Mouse (Mus musculus) embryonic facial prominence, embryonic 11.5 days (tissue): ENCODE results near the gene Sema3f. TPM values are rescaled to one million over a fixed set of nuclear protein-coding genes. Genes with fewer than 3 reads are reported as not detected.
A peak's percentile ranks its signal among the peaks of the same experiment; 100 is the strongest.

Experiments used
- ATAC-seq: fragments of 200-750 bp; cut with Nextera tagmentation; replicated peaks from 2 replicates; pipeline ENCODE4 v1.8.0; 2017; ENCODE audit warnings: low read depth; ENCODE audit not compliant: insufficient number of reproducible peaks, low FRiP score, low TSS enrichment
- DNase-seq: peaks from one replicate; pipeline ENCODE4 v3.0.0-alpha.2; 2015; ENCODE audit warnings: low spot score
- H3K27ac ChIP-seq: fragments of 300-500 bp; sonication (generic); replicated peaks from 2 replicates; pipeline ENCODE4 v1.5.1; 2014; ENCODE audit warnings: mild to moderate bottlenecking, low read depth, low read length, control low read depth
- H3K27me3 ChIP-seq: fragments of 300-500 bp; sonication (generic); 2 replicates; pipeline ENCODE4 v1.6.1; 2014; ENCODE audit warnings: mild to moderate bottlenecking, low read length, moderate library complexity, mixed read lengths; ENCODE audit not compliant: control insufficient read depth, insufficient read depth
- H3K36me3 ChIP-seq: fragments of 300-500 bp; sonication (generic); replicated peaks from 2 replicates; pipeline ENCODE4 v1.6.1; 2014; ENCODE audit warnings: low read depth, mild to moderate bottlenecking, low read length, moderate library complexity, mixed read lengths; ENCODE audit not compliant: control insufficient read depth, insufficient read depth
- H3K4me1 ChIP-seq: fragments of 300-500 bp; sonication (generic); 2 replicates; pipeline ENCODE4 v1.6.1; 2014; ENCODE audit warnings: low read length, mixed read lengths; ENCODE audit not compliant: control insufficient read depth, insufficient read depth
- H3K4me2 ChIP-seq: fragments of 300-500 bp; sonication (generic); 2 replicates; pipeline ENCODE4 v1.6.1; 2014; ENCODE audit warnings: low read depth, mild to moderate bottlenecking, control low read depth, low read length, moderate library complexity
- H3K4me3 ChIP-seq: fragments of 300-500 bp; sonication (generic); 2 replicates; pipeline ENCODE4 v1.5.1; 2014; ENCODE audit warnings: low read depth, low read length, control low read depth
- H3K9ac ChIP-seq: fragments of 300-500 bp; sonication (generic); replicated peaks from 2 replicates; pipeline ENCODE4 v1.6.1; 2014; ENCODE audit warnings: mild to moderate bottlenecking, control low read depth, low read length
- H3K9me3 ChIP-seq: fragments of 300-500 bp; sonication (generic); replicated peaks from 2 replicates; pipeline ENCODE4 v1.6.1; 2016; ENCODE audit warnings: mild to moderate bottlenecking, low read length, inconsistent platforms, mixed read lengths; ENCODE audit not compliant: control insufficient read depth
- WGBS: fragments of 180-500 bp; shearing (Covaris S2); extraction: QIAGEN DNeasy Blood & Tissue Kit; methylation state at CpG from one replicate; pipeline ENCODE4 v1.1.7; 2014; 5-methylcytosine and 5-hydroxymethylcytosine counted together
- polyA plus RNA-seq: library from polyadenylated mRNA; unstranded; fragments of >200 nt; fragmentation: Nextera tagmentation; extraction: Ambion mirVana; gene quantifications from 2 replicates; pipeline ENCODE4 v1.2.1, GENCODE M21; 2014

The Sema3f gene
- 17.6 and 17.7 TPM in 2 replicates for polyA plus RNA-seq

DNA sequence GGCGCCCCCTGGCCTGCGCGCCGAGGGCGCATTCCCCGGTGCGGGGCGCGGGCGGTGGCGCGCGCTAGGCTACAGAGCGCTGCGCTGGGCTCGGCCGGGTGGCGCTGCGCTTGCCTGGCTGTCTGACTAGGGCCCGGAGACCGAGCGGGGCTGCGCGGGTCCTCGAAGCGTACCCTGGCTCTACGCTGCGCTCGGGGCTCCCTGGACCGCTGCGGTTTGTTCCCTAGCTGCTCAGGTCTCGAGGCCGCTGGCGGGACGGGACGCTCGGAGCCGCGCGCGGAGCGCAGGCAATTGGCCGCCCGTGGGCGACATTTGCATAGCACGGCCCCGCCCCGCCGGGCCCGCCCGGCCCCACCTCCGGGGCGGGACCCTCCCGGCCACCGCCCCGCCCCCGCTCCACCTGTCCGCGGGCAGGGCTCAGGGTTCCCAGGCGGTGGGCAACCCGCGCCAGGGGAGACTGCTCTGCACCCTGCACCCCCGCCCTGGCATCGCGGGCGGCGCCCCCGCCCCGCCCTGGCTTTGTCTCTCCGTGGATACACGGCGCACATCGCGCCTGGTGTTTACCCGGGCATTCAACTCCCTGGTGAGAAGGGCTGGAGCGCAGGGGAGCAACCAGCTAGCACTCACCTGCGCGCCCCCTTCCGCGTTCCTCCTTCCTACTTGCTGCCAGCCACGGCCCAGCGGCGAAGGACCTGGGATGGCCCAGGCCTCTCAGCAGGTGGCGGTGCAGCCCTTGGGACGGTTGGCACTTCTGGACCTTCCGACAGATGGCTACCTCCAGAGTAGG is at the start of gene Sema3f:
Gene Sema3f, minus strand, starts transcription at position 779 of the 787 bp plus-strand sequence.
- peaks cover 17% of the 10 kb centered on the region for H3K4me1 ChIP-seq
- ATAC-seq (peak; percentile 64), DNase-seq (peak; percentile 93)
- no peaks in the 10 kb centered on the region for H3K9me3 ChIP-seq
- peak within 1 kb of the TSS; percentile 94 for H3K27ac ChIP-seq
- no peaks in the 10 kb centered on the region for H3K27me3 ChIP-seq
- 1% methylated on average over 69 of the region's 86 CpGs for WGBS
- peaks cover 5% of the 10 kb centered on the region for H3K36me3 ChIP-seq
- peak within 1 kb of the TSS; percentile 96 for H3K4me2 ChIP-seq
- H3K9ac ChIP-seq = peak within 1 kb of the TSS; percentile 97
- H3K4me3 ChIP-seq = peak within 1 kb of the TSS; percentile 85

DNA sequence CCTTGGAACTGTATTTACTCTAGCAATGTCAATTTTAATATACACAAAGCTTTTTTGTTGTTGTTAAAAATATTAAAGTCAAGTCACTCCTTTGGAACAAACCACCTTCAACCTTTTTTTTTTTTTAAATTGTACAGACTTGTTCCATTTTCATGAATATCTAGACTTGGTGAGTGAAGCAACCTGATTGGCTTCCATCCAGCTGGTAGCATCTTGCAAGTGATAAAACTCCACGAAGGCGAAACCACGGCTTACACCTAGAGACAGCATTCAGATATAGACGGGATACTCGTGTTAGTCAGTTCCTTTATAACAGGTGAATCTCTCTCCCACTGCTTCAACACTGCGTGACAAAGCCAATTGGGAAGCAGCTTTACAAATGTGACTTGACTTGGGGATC is 49.3 kb upstream of the Sema3f start:
- Histone ChIP-seq H3K9ac (no peak overlapping the region), H3K4me1 (no peaks in the 10 kb centered on the region), H3K9me3 (no peaks in the 10 kb centered on the region), H3K36me3 (peaks cover 20% of the 10 kb centered on the region), H3K4me2 (no peak overlapping the region), H3K4me3 (no peak overlapping the region), H3K27me3 (no peaks in the 10 kb centered on the region), H3K27ac (no peak overlapping the region)
- no peak for ATAC-seq
- no peak for DNase-seq
- 95% methylated on average over 6 of the region's 6 CpGs for WGBS

DNA sequence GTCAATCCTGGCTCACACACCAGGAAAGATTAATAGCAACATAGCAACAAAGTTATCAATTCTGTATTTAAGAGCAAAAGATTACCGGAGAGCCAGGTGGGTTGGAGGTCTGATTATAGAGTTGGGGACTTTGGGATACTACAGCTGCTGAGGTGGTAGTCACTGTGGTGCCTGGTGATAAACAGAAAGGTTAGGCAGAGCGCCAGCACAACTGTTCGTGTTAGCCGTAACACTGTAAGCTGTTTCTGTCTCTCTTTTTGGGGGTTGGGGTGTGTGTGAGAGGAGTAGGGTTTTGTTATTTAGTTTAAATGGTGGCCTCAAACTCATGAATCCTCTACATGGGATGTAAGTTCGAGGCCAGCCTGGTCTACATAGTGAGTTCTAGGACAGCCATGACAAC is 40.1 kb upstream of the Sema3f start:
- peaks cover 55% of the 10 kb centered on the region for H3K36me3 ChIP-seq
- no peak overlapping the region for H3K4me2 ChIP-seq
- no peaks in the 10 kb centered on the region for H3K4me1 ChIP-seq
- ATAC-seq (no peak), DNase-seq (no peak)
- no peaks in the 10 kb centered on the region for H3K27me3 ChIP-seq
- H3K9ac ChIP-seq = no peak overlapping the region
- no peak overlapping the region for H3K4me3 ChIP-seq
- WGBS = 96% methylated on average over 5 of the region's 5 CpGs
- no peaks in the 10 kb centered on the region for H3K9me3 ChIP-seq
- no peak overlapping the region for H3K27ac ChIP-seq

DNA sequence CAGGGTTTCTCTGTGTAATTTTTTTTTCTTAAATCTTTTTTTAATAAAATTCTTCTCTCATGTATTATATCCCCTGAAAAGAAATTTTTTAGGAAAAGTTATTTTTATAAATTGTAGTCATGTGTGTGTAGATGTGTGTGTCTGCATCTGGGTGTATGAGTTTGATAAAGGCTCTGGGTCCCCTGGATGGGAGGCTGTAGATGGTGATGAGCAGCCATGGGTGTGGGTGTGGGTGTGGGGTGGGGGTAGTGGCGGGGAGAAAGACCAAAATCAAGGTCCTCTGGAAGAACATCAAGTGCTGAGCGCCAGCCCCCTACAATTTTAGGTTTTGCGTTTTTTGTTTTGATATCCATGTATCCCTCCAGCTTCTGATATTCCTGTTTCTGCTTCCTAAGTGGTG is 37.8 kb upstream of the Sema3f start:
- no peak overlapping the region for H3K4me3 ChIP-seq
- no peak overlapping the region for H3K27ac ChIP-seq
- no peak overlapping the region for H3K4me2 ChIP-seq
- 98% methylated on average over 3 of the region's 3 CpGs for WGBS
- ATAC-seq (no peak), DNase-seq (no peak)
- peaks cover 63% of the 10 kb centered on the region for H3K36me3 ChIP-seq
- H3K9me3 ChIP-seq = no peaks in the 10 kb centered on the region
- no peaks in the 10 kb centered on the region for H3K27me3 ChIP-seq
- no peaks in the 10 kb centered on the region for H3K4me1 ChIP-seq
- no peak overlapping the region for H3K9ac ChIP-seq

DNA sequence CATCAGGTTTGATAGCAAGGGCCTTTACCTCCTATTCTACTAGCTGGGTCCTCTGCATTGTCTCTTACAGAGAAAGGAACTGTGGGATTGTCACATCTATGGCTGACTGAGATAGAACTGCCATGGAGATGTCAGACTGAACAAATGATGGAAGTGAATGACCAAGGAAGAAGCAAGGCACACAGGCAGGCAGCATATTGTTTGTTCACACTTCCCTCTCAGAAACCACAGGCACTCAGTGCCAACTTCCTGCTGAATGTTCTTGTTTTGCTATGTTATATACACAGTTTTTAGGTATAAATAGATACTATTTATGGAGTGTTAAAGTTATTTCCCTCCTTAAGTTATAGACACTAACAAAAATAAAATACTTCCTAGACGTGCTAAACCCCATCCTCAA is 37.0 kb upstream of the Sema3f start:
- Histone ChIP-seq H3K27ac (no peak overlapping the region), H3K4me3 (no peak overlapping the region), H3K27me3 (no peaks in the 10 kb centered on the region), H3K4me1 (no peaks in the 10 kb centered on the region), H3K4me2 (no peak overlapping the region), H3K36me3 (peaks cover 68% of the 10 kb centered on the region), H3K9me3 (no peaks in the 10 kb centered on the region), H3K9ac (no peak overlapping the region)
- DNase-seq (no peak), ATAC-seq (no peak)
- WGBS = 93% methylated on average over 1 of the region's 1 CpGs

DNA sequence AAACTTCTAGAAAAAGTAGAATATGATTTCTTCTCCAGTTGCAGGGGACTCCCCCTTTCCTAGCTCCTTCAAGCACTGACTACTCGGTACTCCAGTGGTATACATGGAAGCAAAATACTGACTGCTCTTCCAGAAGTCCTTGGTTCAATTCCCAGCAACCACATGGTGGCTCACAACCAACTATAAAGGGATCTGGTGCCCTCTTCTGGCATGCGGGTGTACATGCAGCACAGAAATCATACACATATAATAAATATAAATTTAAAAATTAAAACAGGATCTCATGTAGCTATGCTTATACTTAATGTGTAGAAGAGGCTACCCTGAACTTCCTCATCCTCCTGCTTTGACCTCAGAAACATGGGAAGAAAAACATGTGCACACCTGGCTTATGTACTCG is 36.4 kb upstream of the Sema3f start:
- Histone ChIP-seq H3K4me2 (no peak overlapping the region), H3K4me1 (no peaks in the 10 kb centered on the region), H3K9ac (no peak overlapping the region), H3K27ac (no peak overlapping the region), H3K27me3 (no peaks in the 10 kb centered on the region), H3K4me3 (no peak overlapping the region), H3K9me3 (no peaks in the 10 kb centered on the region), H3K36me3 (peaks cover 66% of the 10 kb centered on the region)
- ATAC-seq (no peak), DNase-seq (no peak)
- 88% methylated on average over 3 of the region's 3 CpGs for WGBS

DNA sequence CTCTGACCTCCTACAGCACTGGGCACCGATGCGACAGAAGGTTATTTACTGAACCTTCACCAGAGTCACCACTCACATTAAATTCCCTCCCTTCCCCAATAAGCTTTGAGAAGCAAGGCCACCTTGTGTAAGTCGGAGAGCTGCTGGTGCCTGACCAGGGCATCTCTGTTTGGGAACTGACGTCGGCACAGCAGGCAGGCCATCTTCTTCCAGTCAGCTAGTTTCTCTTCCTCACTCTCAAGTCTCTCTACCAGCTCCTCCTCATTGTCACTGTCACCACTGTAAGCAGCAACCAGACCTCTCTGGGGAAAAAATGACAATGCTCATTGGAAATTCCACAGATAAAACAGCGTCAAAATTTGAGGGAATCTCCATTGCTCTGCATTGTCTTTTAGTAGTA is 33.8 kb upstream of the Sema3f start:
- no peaks in the 10 kb centered on the region for H3K27me3 ChIP-seq
- no peak overlapping the region for H3K4me2 ChIP-seq
- no peak overlapping the region for H3K27ac ChIP-seq
- H3K4me1 ChIP-seq = no peaks in the 10 kb centered on the region
- H3K9ac ChIP-seq = no peak overlapping the region
- DNase-seq (no peak), ATAC-seq (no peak)
- H3K36me3 ChIP-seq = peaks cover 63% of the 10 kb centered on the region
- WGBS = 92% methylated on average over 6 of the region's 6 CpGs
- H3K4me3 ChIP-seq = no peak overlapping the region
- no peaks in the 10 kb centered on the region for H3K9me3 ChIP-seq

DNA sequence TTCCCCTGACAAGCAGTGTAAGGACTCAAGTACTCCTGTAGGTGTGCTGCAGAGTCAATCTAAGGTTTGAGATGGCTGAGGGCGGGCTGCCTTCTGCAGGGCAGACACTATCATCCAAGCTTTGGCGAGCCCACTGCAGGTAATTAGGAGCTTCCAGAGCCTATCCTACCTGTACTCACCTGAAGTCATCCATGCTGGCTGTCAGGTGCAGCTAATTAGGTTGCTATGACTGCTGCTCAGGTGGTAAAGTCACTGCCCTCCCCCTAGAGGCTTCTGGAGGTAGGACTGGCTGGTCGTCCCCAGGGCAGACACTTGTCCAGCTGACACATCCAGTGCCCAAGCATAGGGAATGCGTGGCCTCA is 28.5 kb upstream of the Sema3f start:
- H3K36me3 ChIP-seq = peaks cover 28% of the 10 kb centered on the region
- no peak overlapping the region for H3K4me3 ChIP-seq
- ATAC-seq = no peak
- no peak overlapping the region for H3K27ac ChIP-seq
- no peak overlapping the region for H3K4me2 ChIP-seq
- H3K27me3 ChIP-seq = no peaks in the 10 kb centered on the region
- 57% methylated on average over 4 of the region's 4 CpGs for WGBS
- no peak overlapping the region for H3K9ac ChIP-seq
- peak; percentile 47 for DNase-seq
- no peaks in the 10 kb centered on the region for H3K9me3 ChIP-seq
- peaks cover 17% of the 10 kb centered on the region for H3K4me1 ChIP-seq
